Mouse (Mus musculus) embryonic fibroblast, embryonic 13.5 days (primary cell): ENCODE measurements around the gene Edc3.

Source experiments
- CTCF ChIP-seq: IDR thresholded peaks from 2 replicates; pipeline ENCODE4 v1.5.1; 2011; ENCODE audit warnings: mild to moderate bottlenecking, control low read depth, low read length, moderate library complexity, borderline replicate concordance; ENCODE audit not compliant: insufficient read depth
- POLR2A ChIP-seq: IDR thresholded peaks from 2 replicates; pipeline ENCODE4 v1.6.1; 2011; ENCODE audit warnings: low read depth, mild to moderate bottlenecking, control low read depth, low read length, moderate library complexity

- TF ChIP-seq CTCF (no peak), POLR2A (no peak)
Observed at GRCm38 (mm10) chr9:57733606-57734005, 25.3 kb downstream of the Edc3 start.
